Mouse (Mus musculus) left cerebral cortex, postnatal 36 days (tissue): ENCODE results near the gene S100a10. TPM values are rescaled to one million over a fixed set of nuclear protein-coding genes. Genes with fewer than 3 reads are reported as not detected.

Experiments
- DNase-seq, 2 experiments: peaks; one replicate each; pipeline ENCODE4 v3.0.0; 2021 to 2022; ENCODE audit warnings: low spot score in 2 of 2, mixed read lengths in 1 of 2
- intact Hi-C: fragments of 180-260 bp; cut with DNase I; formaldehyde crosslinking; loops from one replicate; pipeline ENCODE4 v1.15.1; 2025
- total RNA-seq, 2 experiments: library from RNA; stranded (reverse); gene quantifications; 2 replicates each; pipeline ENCODE4 v1.2.3; 2021

Gene S100a10
- 10 to 100 TPM; 32.5 to 40.0 TPM for total RNA-seq

DNA sequence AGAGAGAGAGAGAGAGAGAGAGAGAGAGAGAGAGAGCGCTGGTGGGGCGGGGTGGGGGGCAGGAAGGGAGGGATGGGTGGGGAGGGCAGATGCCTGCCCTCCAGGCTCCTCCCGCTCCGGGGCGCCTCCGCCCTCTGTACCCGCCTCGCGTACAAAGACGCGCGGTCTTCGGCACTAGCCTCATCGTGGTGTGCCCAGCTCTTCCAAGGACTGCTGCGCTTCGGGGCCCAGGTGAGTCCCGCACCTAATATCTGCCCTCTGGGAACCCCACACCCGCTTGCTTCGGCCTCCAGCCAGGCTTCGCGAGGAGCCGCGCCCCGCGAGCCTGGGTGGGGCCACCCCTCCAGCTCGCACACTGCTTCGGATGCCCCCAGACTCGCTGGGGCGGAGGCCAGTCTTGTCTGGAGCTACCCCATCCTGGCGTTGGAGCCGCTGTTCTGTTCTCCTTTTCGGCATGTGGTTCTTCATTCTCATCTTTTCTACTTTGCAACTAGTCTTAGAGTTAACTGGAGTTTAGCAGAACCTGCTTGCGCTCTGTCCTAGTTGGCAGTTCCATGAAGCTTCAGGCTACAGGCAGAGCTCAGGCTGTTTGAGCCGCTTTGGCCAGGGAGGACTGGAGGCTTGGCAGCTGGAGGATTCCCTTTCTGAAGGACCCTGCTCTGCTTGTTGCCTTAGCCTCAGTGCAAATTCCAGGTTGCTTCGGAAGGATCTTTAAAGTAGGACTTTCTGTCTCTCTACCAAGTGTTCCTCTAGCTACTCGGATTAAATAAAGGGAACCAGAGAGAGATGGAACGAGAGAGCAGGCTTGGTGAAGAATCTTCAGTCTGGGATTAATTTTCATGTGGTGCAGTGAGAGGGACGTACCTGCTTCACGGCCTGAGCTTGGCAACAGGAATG is at the start of gene S100a10:
Gene S100a10 (plus strand): TSS at position 100 of the 897 bp plus-strand sequence.
- DNase-seq = peak in 1 of 2 experiments; percentile 22
- intact Hi-C loops = no loop called here

DNA sequence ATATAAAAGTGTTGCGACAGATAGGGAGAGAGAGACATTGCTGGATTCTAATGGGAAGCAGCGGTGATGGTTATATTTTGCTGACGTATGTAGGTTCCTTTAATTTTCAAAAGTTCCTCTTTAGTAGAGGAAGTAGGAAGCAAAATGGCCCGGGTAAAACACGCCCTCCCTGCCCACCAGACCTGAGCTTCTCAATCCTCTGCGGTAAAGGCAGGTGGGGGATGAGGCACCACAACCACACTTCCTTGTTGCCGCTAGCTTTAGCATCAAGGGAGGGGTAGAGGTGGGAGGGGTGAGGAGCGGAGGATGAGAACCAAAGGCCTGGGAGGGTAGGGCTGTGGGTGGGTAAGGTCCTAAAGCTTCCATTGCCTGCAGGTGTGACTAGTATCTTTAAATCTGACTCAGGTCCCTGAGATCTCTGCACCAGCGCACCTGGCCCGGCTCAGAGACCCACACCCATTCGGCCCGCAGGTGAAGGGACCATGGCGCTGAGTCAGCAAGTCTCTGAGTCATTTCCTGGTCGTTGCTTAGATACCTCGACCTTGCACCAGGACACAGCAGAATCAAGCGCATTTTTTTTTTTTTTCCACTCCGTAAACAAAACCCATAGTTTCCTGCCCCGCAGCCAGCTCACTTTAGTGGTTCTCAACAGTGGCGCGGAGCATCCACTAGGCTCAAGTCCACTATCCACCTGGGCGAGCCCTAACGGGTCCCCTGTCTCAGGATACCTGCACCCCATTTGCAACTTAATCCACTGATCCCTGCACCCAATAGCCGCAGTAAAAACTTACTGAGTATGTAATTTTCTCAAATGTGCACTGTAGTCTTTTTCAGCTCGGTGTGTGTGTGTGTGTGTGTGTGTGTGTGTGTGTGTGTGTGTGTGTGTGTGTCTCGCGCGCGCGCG is 48.7 kb upstream of the S100a10 start:
- intact Hi-C loops = no loop called here
- DNase-seq = no peak

DNA sequence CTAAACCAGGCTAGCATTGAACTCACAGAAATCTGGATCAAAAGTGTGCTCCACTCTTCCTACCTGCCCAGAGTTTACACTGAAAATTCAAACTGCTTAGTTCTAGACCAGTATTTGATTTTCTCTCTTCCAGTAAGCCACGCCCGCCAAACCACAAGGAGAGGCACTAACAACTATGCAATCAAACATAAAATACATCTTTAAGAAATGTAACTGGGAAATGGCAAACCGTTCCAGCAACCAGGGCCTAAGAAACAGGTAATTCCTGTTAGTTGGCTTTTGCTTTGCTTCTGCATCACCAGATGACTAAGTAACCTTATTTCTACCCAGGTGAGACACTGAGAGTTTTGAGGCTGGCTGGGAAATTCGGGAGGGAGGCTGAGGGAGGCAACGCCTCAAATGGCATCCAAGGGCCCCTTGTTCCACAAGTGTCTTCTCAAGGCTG is 48.0 kb upstream of the S100a10 start:
- intact Hi-C loops = no loop called here
- DNase-seq = no peak

DNA sequence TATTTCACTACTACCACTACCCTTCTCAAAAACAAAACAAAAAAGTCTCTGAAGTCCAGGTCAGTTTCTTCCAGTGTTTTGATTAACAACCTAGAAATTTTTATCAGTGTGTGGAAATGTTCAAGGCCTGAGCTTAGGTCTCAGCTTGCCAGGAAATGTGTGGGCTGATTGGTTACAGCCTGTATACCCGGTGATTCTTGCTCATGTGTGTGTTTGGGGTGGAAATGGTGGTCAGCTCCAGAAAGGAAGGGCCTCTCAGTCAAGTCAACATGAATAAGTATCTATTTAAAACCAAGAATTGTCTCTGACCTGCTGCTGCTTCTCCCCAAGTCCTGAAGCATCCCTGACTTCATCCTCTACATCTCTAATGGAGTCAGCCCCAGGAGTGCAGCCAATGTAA is 45.6 kb upstream of the S100a10 start:
- DNase-seq = no peak
- intact Hi-C loops = no loop called here

DNA sequence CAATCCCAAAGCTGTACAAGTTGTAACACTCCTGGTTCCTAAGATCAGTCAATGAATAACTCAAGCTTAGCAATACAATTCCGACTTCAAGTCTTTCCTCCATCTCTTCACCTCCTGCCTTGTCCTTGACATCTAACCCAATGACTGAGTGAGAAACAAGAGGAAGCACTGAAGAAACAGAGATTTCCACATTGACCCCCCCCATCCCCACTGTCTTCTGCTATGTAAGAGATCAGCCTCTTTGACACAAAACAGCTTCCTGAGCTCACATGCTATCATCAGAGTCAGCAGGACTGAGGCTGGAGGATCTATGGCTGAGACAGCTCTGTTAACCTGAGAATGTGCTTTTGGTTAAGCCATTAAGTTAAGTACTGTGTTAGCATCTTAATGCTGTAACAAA is 43.8 kb upstream of the S100a10 start:
- no peak for DNase-seq
- intact Hi-C loops = no loop called here

DNA sequence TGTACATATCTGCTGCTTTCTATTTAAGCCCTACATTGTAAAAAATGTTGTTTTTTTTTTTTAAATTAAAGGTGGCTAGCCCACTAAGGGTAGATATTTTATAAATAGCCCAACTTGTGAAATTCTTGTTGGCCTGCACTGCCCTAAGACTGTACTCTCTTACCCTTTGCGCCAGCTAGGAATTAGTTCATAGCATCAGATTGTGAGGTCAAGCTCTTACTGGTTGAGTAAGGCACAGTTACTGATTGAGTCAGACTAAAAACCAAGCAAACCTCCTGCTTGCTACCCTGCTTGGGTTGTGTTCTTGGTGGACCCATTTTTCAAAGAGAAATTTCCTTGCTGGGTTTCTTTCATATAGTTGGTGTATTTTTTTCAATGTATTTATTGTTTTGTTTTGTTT is 43.1 kb upstream of the S100a10 start:
- intact Hi-C loops = no loop called here
- DNase-seq = no peak

DNA sequence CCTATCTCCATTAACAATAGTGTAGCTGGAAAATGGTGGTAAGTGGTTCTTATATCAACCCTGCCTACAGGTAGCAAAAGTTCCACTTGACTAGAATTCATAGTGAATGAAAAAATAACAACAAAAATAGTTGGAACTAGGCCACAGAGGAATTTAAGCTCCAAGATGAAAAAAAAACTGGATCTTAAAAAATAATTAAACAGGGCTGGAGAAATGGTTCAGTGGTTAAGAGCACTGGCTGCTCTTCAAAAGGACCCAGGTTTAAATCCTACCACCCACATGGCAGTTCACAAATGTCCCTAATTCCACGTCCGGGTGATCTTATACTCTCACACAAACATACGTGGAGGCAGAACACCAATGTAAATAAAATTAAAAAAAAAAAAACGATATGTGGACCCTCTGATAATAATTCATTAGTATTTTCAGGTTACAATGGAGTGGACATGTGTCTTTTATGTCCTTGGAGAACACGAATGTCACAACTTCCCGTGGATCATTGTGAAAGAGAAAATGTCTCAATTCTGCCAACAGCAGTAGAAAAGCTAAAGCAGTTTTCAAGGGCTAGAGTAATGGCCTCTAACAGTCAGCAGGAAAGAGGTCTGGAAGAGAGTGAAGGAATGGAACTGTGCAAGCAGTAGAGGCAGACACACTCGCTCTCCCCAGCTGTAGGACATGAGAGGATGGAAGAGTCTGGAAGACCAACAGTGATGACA is 42.3 kb upstream of the S100a10 start:
- intact Hi-C loops = no loop called here
- no peak for DNase-seq

DNA sequence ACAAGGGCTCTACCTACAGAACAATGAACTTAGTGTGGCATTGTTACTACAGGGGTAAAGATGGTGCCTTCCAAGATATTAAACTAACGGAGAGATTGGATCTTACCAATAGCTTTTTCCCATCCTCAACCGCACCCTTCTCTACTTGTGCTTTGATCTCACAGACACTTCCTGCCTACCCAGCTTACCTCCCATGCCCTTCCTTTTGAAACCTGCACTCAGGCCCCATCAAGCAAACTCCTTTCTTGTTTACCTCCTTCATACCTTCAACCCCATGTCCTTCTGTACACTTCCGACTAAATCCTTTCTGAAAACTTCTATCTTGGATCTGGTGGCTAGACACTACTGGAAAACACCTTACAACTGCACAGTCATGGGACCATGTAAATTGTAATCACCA is 40.3 kb upstream of the S100a10 start:
- no peak for DNase-seq
- intact Hi-C loops = no loop called here

DNA sequence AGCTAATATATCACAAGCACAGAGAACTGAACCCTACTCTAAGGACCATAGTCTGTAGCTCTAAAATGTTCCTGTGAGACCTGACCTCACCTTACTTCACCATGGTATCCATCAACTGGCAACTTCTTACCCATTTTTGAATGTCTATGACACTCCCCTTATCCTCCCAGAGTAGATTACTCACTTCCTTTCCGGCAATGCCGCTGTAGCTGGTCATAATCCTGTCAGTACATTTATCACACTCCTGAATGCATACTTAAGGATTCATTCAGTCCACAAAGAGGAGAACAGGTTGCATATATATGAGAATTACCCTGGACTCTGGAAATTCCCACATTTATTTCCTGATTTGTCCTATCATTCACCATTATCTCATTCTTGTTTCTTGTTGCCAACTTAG is 37.5 kb upstream of the S100a10 start:
- no peak for DNase-seq
- intact Hi-C loops = no loop called here

DNA sequence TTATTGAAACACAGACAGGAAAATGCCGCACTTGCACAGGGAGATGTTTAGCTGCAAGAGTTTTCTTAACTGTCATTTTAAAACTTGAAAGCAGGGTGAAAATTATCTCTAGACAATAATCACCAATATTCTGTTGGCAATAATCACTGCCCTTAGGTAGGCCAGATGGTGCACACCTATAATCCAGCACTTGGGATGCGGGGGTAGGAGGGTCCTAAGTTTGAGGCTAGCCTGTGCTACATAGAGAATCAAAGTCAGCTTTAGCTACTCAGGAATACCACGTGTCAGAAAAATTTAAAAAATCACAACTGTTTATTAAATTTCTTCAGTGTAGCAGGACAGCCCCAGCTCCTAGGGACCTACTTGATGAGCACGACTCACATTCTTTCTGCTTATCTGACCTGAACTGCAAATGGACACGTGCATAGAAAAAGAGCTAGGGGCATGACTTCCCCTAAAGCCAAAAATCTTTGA is 35.0 kb upstream of the S100a10 start:
- DNase-seq = no peak
- intact Hi-C loops = no loop called here

DNA sequence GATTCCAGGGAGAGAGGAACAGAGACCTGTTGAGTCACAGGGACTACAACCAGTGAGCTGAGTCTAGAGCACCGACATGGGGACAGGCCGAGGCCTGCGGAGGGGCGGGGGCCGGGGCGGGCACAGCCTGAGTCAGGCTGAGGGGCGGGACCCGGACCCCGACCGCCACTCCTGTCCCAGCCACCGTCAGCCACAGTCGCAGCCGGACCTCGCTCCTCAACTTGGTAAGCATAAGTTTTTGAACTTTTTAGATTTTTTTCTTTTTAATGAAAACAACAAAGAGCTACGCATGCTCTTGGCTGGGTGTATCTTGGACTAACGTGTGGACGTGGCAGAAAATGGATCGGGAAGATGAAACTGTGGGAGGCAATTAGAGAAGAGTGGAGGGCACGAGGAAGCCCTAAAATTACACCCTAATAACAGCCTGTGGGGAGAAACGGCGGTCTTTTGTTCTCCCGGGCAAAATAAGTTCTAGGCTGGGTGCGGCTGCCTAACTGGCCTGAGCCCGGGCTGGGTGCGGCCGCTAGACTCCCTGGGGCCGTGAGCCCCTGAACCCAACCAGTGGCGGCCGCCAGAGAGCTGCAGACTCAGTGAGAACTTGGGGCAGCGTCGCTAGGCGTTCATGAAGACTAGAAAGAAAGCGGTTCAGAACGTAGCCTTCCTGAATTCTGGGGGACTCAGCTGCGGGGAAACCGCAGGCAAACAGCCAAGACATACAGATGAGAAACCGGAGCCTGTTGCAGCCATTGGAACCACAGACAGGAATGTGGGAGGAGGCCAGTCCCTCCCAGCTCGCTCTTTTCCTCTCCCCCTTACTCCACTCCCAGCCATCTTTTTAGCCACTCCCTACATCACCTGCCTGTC is 34.3 kb upstream of the S100a10 start, which contains the start of gene S100a11:
Gene S100a11 (plus strand): TSS at position 159 of the 864 bp plus-strand sequence.
- intact Hi-C loops = no loop called here
- peak in 1 of 2 experiments; percentile 9 for DNase-seq

DNA sequence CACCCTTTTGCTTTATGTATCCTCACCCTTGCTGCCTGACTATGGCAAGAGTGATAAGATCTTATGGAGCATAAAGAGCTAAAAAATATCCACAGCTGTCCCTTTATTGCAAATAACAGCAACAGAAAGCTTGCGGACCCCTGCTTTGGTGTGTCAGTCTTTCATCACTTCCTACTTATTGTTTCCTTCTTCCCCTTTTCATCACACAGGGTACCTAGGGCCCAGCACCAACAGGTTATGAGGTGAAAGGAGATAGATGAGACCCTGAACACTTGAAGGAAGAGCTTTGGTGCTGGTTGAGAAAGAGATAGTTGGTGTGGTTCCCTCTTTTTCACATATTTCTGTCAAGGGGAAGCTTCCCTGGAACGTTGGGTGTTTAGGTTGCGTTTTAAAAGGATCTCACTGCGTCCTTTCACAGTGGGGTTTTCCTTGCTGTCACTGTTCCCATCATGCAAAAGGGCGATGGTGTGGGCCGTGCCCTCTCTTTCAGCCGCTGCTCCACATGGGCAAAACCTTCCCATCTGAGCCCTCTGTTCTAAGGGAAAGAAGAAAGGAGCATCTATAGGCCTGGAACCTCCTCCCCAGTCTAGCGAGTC is 33.3 kb upstream of the S100a10 start:
- DNase-seq = no peak
- intact Hi-C loops = no loop called here

DNA sequence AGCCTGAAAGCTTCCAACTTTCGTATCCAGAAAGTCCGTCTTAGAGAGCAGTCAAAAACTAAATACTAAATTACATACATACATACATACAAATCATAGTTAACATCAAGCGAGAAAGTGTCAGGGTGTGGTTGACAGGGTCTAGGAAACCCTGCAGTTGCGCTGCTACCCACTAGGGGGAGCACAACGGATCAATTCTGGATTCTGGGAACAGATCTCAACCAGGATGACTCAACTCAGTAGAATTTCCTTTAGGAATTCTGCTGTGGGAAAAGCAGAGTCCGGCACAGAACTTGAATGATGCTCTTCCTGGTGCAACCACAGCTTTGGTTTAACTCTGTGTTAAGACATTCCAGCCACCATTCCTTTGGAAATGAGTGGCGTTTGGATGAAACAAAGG is 32.3 kb upstream of the S100a10 start:
- intact Hi-C loops = no loop called here
- DNase-seq = peak; percentile 23 to 42

DNA sequence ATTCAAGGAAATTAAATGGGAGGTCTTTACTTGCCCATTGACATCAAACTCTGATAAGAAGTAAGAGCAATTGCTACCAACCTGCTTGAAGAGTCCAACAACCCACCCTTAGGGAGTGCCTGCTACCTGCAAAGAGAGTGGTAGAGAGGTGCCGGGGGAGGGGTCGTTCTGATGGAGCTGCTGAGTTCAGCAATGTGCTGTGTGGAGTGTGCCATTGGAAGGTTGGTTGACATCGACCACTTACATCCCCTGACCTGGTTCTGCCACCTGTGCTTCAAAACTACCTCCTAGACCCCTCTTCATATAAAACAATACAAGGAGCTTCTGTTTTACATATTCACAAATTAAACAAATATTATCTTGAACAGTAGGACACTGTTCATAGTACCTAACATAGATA is 27.6 kb upstream of the S100a10 start:
- no peak for DNase-seq
- intact Hi-C loops = no loop called here

DNA sequence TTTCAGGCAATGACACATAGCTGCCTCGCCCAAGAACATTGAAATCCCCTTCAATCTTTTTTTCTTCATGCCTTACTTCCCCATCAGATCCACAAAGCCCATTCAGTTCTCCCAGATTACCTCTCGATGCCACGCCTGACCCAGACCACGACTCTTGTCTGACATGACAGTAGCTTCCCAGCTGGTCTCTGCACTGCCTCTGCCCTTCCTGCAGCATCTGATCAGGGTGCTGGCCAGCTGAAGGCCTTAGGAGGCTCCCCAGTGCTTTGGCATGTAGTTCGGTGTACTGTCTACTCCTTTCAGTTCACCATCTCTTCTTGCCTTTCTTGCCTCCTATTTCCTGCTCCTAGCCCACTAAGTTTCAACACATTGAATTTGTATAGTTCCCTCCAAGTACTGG is 26.1 kb upstream of the S100a10 start:
- intact Hi-C loops = no loop called here

DNA sequence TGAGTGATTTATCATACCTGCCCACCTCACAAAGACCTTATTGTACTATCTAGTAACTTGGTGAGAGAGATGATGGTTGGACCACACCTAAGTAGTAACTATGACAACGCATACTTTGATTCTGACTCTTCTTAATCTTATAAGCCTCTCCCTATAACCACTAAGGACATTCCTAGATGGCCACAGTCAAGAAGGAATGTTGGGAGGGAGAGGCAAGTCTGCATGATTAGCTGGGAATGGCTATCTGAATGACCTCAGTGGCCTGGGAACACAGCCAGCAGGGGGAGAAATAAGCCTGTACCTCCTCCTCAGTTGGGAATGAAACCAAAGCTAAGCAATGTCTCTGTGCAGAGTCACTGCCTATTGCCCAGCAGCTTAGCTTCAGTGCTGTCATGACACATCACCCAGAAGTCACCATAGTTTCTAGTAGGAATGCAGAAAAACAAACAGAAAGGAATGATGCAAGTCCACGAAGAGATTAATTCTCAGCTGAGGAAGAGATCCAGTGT is 17.8 kb upstream of the S100a10 start:
- DNase-seq = no peak
- intact Hi-C loops = no loop called here

More for the DNA sequence above, 26.1 kb upstream of the S100a10 start:
- no peak for DNase-seq

DNA sequence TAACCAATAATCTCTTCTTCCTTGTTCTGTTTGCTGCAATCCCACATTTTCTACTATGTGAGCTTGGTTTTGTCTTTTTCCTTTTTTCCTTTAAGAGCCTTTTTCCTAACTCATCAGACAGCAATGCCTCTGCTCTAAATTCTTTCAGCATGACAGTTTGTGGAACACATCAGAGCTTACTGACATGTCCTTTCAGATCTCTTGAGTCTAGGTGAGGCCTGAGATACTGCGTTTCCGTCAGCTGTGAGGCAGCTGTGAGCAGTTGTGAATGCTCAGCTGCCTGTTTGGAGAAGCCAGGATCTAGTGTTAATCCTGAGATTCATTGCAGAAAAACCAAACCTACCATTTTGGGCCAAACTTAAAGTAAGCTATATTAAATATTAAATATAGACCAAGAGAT is 16.4 kb upstream of the S100a10 start:
- intact Hi-C loops = no loop called here
- no peak for DNase-seq

DNA sequence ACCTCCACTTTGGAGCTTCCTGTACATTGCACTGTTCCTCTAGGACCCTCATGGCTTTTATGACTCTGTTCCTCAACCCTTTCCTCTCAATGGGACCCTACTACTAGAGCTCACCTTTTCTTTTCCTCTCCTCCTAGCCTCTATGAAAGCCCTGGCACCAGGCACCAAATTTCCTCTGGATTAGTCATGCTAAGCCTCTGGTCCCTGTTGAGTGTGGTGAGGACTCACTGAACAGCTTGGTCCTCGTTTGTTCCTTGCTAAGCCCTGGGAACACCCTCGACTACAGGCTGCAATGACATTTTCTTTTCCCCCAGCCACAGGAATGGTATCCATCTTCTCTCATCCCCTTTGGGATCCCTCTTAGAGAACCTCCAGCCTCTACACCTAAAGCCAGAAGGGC is 13.4 kb upstream of the S100a10 start:
- intact Hi-C loops = no loop called here
- DNase-seq = no peak
